8 mouse cellular contexts compared by ENCODE assay signal in the genomic region with DNA sequence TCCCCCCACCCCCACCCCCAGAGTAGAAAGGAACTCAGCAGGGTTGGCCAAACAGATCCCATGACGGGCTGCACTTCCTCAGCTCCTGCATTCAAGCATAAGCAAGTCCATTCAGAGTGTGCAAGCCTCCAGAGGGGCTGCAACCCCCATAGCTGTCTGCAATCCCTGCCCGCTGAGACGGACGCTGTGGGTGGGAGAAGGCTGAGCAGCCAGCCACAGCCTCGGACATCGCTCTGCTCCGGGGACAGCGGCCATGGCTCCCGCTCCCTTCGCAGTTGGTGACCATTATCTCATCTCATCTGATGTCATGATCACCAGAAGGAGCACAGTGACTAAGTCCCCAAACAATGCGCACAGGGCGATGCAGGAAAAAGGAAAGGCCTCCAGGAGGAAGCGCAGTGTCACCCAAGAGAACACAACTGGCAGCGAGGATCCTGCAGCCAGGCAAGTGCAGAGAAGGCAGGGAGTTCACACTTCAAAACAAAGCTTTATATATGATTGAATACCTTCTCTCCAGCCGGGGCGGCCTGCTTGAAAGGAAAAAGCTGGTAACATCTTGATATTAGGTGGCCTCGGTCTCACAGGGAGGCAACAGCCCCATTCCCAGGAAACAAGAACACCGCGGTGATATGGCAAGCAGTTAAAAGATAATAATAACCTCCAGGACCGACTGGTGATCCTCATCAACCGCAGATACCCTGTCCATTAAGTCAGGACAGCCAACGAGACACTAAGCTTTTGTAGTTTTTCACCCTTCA. TPM values are rescaled to one million over a fixed set of nuclear protein-coding genes. Genes with fewer than 3 reads are reported as not detected.
DNase-seq lines count a peak whose midpoint lies in the region; ATAC-seq and TF ChIP-seq lines count a peak whose summit lies in the region.

No protein-coding gene starts in this region.

- no peak for DNase-seq in hindbrain, embryonic 14.5 days (ENCODE audit: low spot score)
- DNase-seq in liver, adult 2 months (ENCODE audit: extremely low read depth, low read depth, low spot score), result no peak
- peak; percentile 56 for DNase-seq in midbrain, embryonic 14.5 days
- no peak for DNase-seq in spleen, postnatal 10 days (ENCODE audit: low spot score in 2 of 2)
- no peak for DNase-seq in layer of hippocampus, postnatal 14 days (ENCODE audit: low spot score in 2 of 2)

- no peak overlapping the region for H3K27ac ChIP-seq in ES-Bruce4 (ENCODE audit: insufficient read depth, low read length)
- no peak overlapping the region; the same call in 1 of the 2 replicates for H3K27ac ChIP-seq in forebrain, embryonic 15.5 days (replicated peaks)
- H3K27ac ChIP-seq in hindbrain, embryonic 14.5 days, result no peak overlapping the region
- H3K27ac ChIP-seq in liver, adult 2 months (replicated peaks; ENCODE audit: insufficient read depth, low read depth, low read length), result peak overlapping the region; percentile 44
- peak overlapping the region; percentile 26; the same call in 1 of the 2 replicates for H3K27ac ChIP-seq in midbrain, embryonic 14.5 days (replicated peaks; ENCODE audit: low read depth, low read length)

- 8% methylated on average over 22 of the region's 22 CpGs for WGBS in forebrain, embryonic 15.5 days
- 3% methylated on average over 22 of the region's 22 CpGs for WGBS in hindbrain, embryonic 14.5 days
- WGBS in liver, adult 2 months, result 68% methylated on average over 22 of the region's 22 CpGs
- 4% methylated on average over 22 of the region's 22 CpGs for WGBS in midbrain, embryonic 14.5 days

- no peak for TF ChIP-seq POLR2A in ES-Bruce4 (IDR thresholded peaks at IDR 0.05; ENCODE audit: insufficient read depth, low read length)
- no peak for TF ChIP-seq POLR2A in liver, adult 2 months (IDR thresholded peaks at IDR 0.05; ENCODE audit: extremely low read depth, insufficient read depth, low read length)

- no peak for TF ChIP-seq CTCF in ES-Bruce4 (IDR thresholded peaks at IDR 0.05; ENCODE audit: low read depth, low read length)
- no peak for TF ChIP-seq CTCF in liver, adult 2 months (IDR thresholded peaks at IDR 0.05; ENCODE audit: low read depth, low read length)

- H3K9me3 ChIP-seq in ES-Bruce4 (replicated peaks; ENCODE audit: control insufficient read depth, insufficient read depth, low read length, poor library complexity, severe bottlenecking), result no peaks in the 10 kb centered on the region
- no peaks in the 10 kb centered on the region for H3K9me3 ChIP-seq in forebrain, embryonic 15.5 days
- no peaks in the 10 kb centered on the region for H3K9me3 ChIP-seq in hindbrain, embryonic 14.5 days (ENCODE audit: control insufficient read depth, low read length)
- H3K9me3 ChIP-seq in midbrain, embryonic 14.5 days (ENCODE audit: control insufficient read depth, low read length), result no peaks in the 10 kb centered on the region

- peak; percentile 86 for ATAC-seq in cerebellum, adult (ENCODE audit: insufficient number of reproducible peaks, low FRiP score, low TSS enrichment)
- peak; percentile 62 for ATAC-seq in forebrain, embryonic 15.5 days (replicated peaks)
- peak; percentile 78; the same call in 1 of the 2 replicates for ATAC-seq in hindbrain, embryonic 14.5 days (ENCODE audit: low FRiP score)
- no peak; the same call in 1 of the 2 replicates for ATAC-seq in midbrain, embryonic 14.5 days (ENCODE audit: low FRiP score, low TSS enrichment)

- peaks cover 5% of the 10 kb centered on the region for H3K4me1 ChIP-seq in ES-Bruce4 (ENCODE audit: control insufficient read depth, insufficient read depth, low read length)
- peaks cover 26% of the 10 kb centered on the region for H3K4me1 ChIP-seq in forebrain, embryonic 15.5 days
- H3K4me1 ChIP-seq in hindbrain, embryonic 14.5 days (replicated peaks; ENCODE audit: control insufficient read depth, insufficient read depth, low read length), result peaks cover 16% of the 10 kb centered on the region
- peaks cover 26% of the 10 kb centered on the region for H3K4me1 ChIP-seq in liver, adult 2 months (ENCODE audit: control insufficient read depth, insufficient read depth, low read length)
- peaks cover 8% of the 10 kb centered on the region for H3K4me1 ChIP-seq in midbrain, embryonic 14.5 days (ENCODE audit: control insufficient read depth, insufficient read depth, low read length)

- H3K4me2 ChIP-seq in forebrain, embryonic 15.5 days (replicated peaks), result peak overlapping the region; percentile 22
- peak overlapping the region; percentile 37 for H3K4me2 ChIP-seq in hindbrain, embryonic 14.5 days (replicated peaks)
- H3K4me2 ChIP-seq in midbrain, embryonic 14.5 days (ENCODE audit: low read length), result peak overlapping the region; percentile 49

- TF ChIP-seq EP300 in ES-Bruce4 (IDR thresholded peaks at IDR 0.05; ENCODE audit: insufficient read depth, low read depth, low read length), result no peak

- no peaks in the 10 kb centered on the region for H3K36me3 ChIP-seq in ES-Bruce4 (ENCODE audit: control insufficient read depth, insufficient read depth, low read length, poor library complexity, severe bottlenecking)
- H3K36me3 ChIP-seq in forebrain, embryonic 15.5 days, result no peaks in the 10 kb centered on the region
- no peaks in the 10 kb centered on the region for H3K36me3 ChIP-seq in hindbrain, embryonic 14.5 days (replicated peaks; ENCODE audit: control insufficient read depth, insufficient read depth)
- peaks cover 3% of the 10 kb centered on the region; the same call in 1 of the 2 replicates for H3K36me3 ChIP-seq in liver, adult 2 months (ENCODE audit: control insufficient read depth, insufficient read depth, low read length)
- no peaks in the 10 kb centered on the region for H3K36me3 ChIP-seq in midbrain, embryonic 14.5 days (ENCODE audit: control insufficient read depth, insufficient read depth, low read length)

- H3K27me3 ChIP-seq in ES-Bruce4 (ENCODE audit: control insufficient read depth, insufficient read depth, low read length, poor library complexity, severe bottlenecking), result no peaks in the 10 kb centered on the region
- no peaks in the 10 kb centered on the region for H3K27me3 ChIP-seq in forebrain, embryonic 15.5 days
- H3K27me3 ChIP-seq in hindbrain, embryonic 14.5 days (ENCODE audit: control insufficient read depth, insufficient read depth, low read length), result no peaks in the 10 kb centered on the region
- H3K27me3 ChIP-seq in liver, adult 2 months (ENCODE audit: control insufficient read depth, insufficient read depth, low read length), result no peaks in the 10 kb centered on the region
- H3K27me3 ChIP-seq in midbrain, embryonic 14.5 days (ENCODE audit: control insufficient read depth, insufficient read depth, low read length), result no peaks in the 10 kb centered on the region

- H3K9ac ChIP-seq in ES-Bruce4 (ENCODE audit: low read depth, poor library complexity, severe bottlenecking), result no peak overlapping the region
- H3K9ac ChIP-seq in forebrain, embryonic 15.5 days (replicated peaks), result no peak overlapping the region
- H3K9ac ChIP-seq in hindbrain, embryonic 14.5 days, result peak overlapping the region; percentile 16; the same call in 1 of the 2 replicates
- H3K9ac ChIP-seq in liver, adult 2 months (ENCODE audit: low read depth, low read length), result no peak overlapping the region
- peak overlapping the region; percentile 21; the same call in 1 of the 2 replicates for H3K9ac ChIP-seq in midbrain, embryonic 14.5 days (replicated peaks; ENCODE audit: low read length)

- H3K79me2 ChIP-seq in liver, adult 2 months (ENCODE audit: control insufficient read depth, insufficient read depth, low read length), result peaks cover 48% of the 10 kb centered on the region

- H3K4me3 ChIP-seq in ES-Bruce4 (ENCODE audit: low read depth, low read length), result peak overlapping the region; percentile 3; the same call in 1 of the 2 replicates
- H3K4me3 ChIP-seq in forebrain, embryonic 15.5 days, result no peak overlapping the region
- no peak overlapping the region for H3K4me3 ChIP-seq in hindbrain, embryonic 14.5 days (replicated peaks; ENCODE audit: low read length)
- H3K4me3 ChIP-seq in liver, adult 2 months (ENCODE audit: insufficient read depth, low read depth, low read length), result peak overlapping the region; percentile 43
- H3K4me3 ChIP-seq in midbrain, embryonic 14.5 days (replicated peaks; ENCODE audit: low read depth, low read length), result peak overlapping the region; percentile 15; the same call in 1 of the 2 replicates

RNA-seq across cellular contexts. Expression of gene Rassf3, which starts 14.6 kb away (rescaled TPM):
- polyA plus RNA-seq in ES-Bruce4 (2011; ENCODE audit: insufficient read depth, insufficient read length, low read depth, missing spikeins), result 41.7 and 46.6 TPM in 2 replicates
- 3.8 and 4.2 TPM in 2 replicates for polyA plus RNA-seq in forebrain, embryonic 15.5 days (2015; fragmentation: Nextera tagmentation; extraction: Ambion mirVana)
- 5.8 and 6.5 TPM in 2 replicates for polyA plus RNA-seq in hindbrain, embryonic 14.5 days (2014; fragmentation: Nextera tagmentation; extraction: Ambion mirVana)
- total RNA-seq in liver, adult 2 months (2014; rRNA removed), result 13.4 and 18.7 TPM in 2 replicates
- polyA plus RNA-seq in liver, adult 2 months (2012; rRNA removed), result 20.0 and 22.2 TPM in 2 replicates
- 2.4 and 4.5 TPM in 2 replicates for polyA plus RNA-seq in midbrain, embryonic 14.5 days (2014; fragmentation: Nextera tagmentation; extraction: Ambion mirVana)
- 10 to 100 TPM; 12.0 to 12.6 TPM for total RNA-seq in layer of hippocampus, postnatal 14 days (2021)

Comparison
In these comparisons a context has a peak if more than half of its experiments do, and no peak if none do; other contexts are left out.
1. H3K27ac ChIP-seq: peak in liver, adult 2 months (single experiment) and midbrain, embryonic 14.5 days (single experiment); none in ES-Bruce4 (single experiment), forebrain, embryonic 15.5 days (single experiment) and hindbrain, embryonic 14.5 days (single experiment).
2. H3K4me3 ChIP-seq: peak in ES-Bruce4 (single experiment), liver, adult 2 months (single experiment) and midbrain, embryonic 14.5 days (single experiment); none in forebrain, embryonic 15.5 days (single experiment) and hindbrain, embryonic 14.5 days (single experiment).
3. H3K9ac ChIP-seq: peak in hindbrain, embryonic 14.5 days (single experiment) and midbrain, embryonic 14.5 days (single experiment); none in ES-Bruce4 (single experiment), forebrain, embryonic 15.5 days (single experiment) and liver, adult 2 months (single experiment).
4. Peak in every context shown above with its lines, with median percentiles within 50 percentile points of each other: H3K4me2 ChIP-seq.